Mouse (Mus musculus): ENCODE data around the gene Slc4a10. TPM values are rescaled to one million over a fixed set of nuclear protein-coding genes. Genes with fewer than 3 reads are reported as not detected.

Slc4a10 gene
- polyA plus RNA-seq, 1 experiment from 2014 or later: 0.36 TPM

- no peak overlapping the region for H3K27ac ChIP-seq (replicated peaks)
- no peaks in the 10 kb centered on the region for H3K36me3 ChIP-seq
- H3K4me3 ChIP-seq: no peak overlapping the region
- H3K4me2 ChIP-seq: no peak overlapping the region
- 69% methylated on average over 3 of the region's 3 CpGs for WGBS
- no peaks in the 10 kb centered on the region for H3K4me1 ChIP-seq
- no peak overlapping the region for H3K9ac ChIP-seq
- no peaks in the 10 kb centered on the region for H3K27me3 ChIP-seq (replicated peaks)
- no peak for ATAC-seq (ENCODE audit: extremely low read depth, insufficient number of reproducible peaks, low FRiP score, low TSS enrichment)
- no peaks in the 10 kb centered on the region for H3K9me3 ChIP-seq
Observed at GRCm38 (mm10) chr2:62352035-62352434, 305.8 kb downstream of the Slc4a10 start.

GRCm38 (mm10) chr2:62355766-62356165, 309.5 kb downstream of the Slc4a10 start:
- Histone ChIP-seq H3K4me3 (no peak overlapping the region), H3K27me3 (replicated peaks) (no peaks in the 10 kb centered on the region), H3K36me3 (no peaks in the 10 kb centered on the region), H3K27ac (replicated peaks) (no peak overlapping the region), H3K4me2 (no peak overlapping the region), H3K4me1 (no peaks in the 10 kb centered on the region), H3K9me3 (no peaks in the 10 kb centered on the region), H3K9ac (no peak overlapping the region)
- WGBS: 59% methylated on average over 6 of the region's 6 CpGs
- ATAC-seq (ENCODE audit: extremely low read depth, insufficient number of reproducible peaks, low FRiP score, low TSS enrichment): no peak

GRCm38 (mm10) chr2:62356606-62357005, 310.3 kb downstream of the Slc4a10 start:
- H3K4me1 ChIP-seq: no peaks in the 10 kb centered on the region
- ATAC-seq (ENCODE audit: extremely low read depth, insufficient number of reproducible peaks, low FRiP score, low TSS enrichment): no peak
- H3K9ac ChIP-seq: no peak overlapping the region
- H3K4me2 ChIP-seq: no peak overlapping the region
- H3K27ac ChIP-seq (replicated peaks): no peak overlapping the region
- H3K36me3 ChIP-seq: no peaks in the 10 kb centered on the region
- no peaks in the 10 kb centered on the region for H3K27me3 ChIP-seq (replicated peaks)
- H3K9me3 ChIP-seq: no peaks in the 10 kb centered on the region
- 78% methylated on average over 14 of the region's 14 CpGs for WGBS
- H3K4me3 ChIP-seq: no peak overlapping the region

GRCm38 (mm10) chr2:62357259-62357658, 311.0 kb downstream of the Slc4a10 start:
- no peak overlapping the region for H3K27ac ChIP-seq (replicated peaks)
- H3K4me3 ChIP-seq: no peak overlapping the region
- H3K9me3 ChIP-seq: no peaks in the 10 kb centered on the region
- no peaks in the 10 kb centered on the region for H3K27me3 ChIP-seq (replicated peaks)
- no peak overlapping the region for H3K4me2 ChIP-seq
- H3K4me1 ChIP-seq: no peaks in the 10 kb centered on the region
- no peak for ATAC-seq (ENCODE audit: extremely low read depth, insufficient number of reproducible peaks, low FRiP score, low TSS enrichment)
- no peaks in the 10 kb centered on the region for H3K36me3 ChIP-seq
- 77% methylated on average over 7 of the region's 7 CpGs for WGBS
- no peak overlapping the region for H3K9ac ChIP-seq

- Histone ChIP-seq H3K4me3 (no peak overlapping the region), H3K9me3 (no peaks in the 10 kb centered on the region), H3K27me3 (replicated peaks) (no peaks in the 10 kb centered on the region), H3K9ac (no peak overlapping the region), H3K4me1 (0 out of 2 replicates have a peak, but pooled peaks cover under 1% of the 10 kb centered on the region), H3K4me2 (no peak overlapping the region), H3K27ac (replicated peaks) (no peak overlapping the region), H3K36me3 (no peaks in the 10 kb centered on the region)
- no peak for ATAC-seq (ENCODE audit: extremely low read depth, insufficient number of reproducible peaks, low FRiP score, low TSS enrichment)
- 70% methylated on average over 6 of the region's 6 CpGs for WGBS
Observed at GRCm38 (mm10) chr2:62360872-62361271, 314.6 kb downstream of the Slc4a10 start.

GRCm38 (mm10) chr2:62361514-62361913, 315.3 kb downstream of the Slc4a10 start:
- Histone ChIP-seq H3K9ac (no peak overlapping the region), H3K27me3 (replicated peaks) (no peaks in the 10 kb centered on the region), H3K4me2 (no peak overlapping the region), H3K36me3 (no peaks in the 10 kb centered on the region), H3K27ac (replicated peaks) (no peak overlapping the region), H3K9me3 (no peaks in the 10 kb centered on the region), H3K4me1 (0 out of 2 replicates have a peak, but pooled peaks cover 4% of the 10 kb centered on the region), H3K4me3 (no peak overlapping the region)
- WGBS: 63% methylated on average over 3 of the region's 3 CpGs
- ATAC-seq (ENCODE audit: extremely low read depth, insufficient number of reproducible peaks, low FRiP score, low TSS enrichment): no peak

- H3K4me2 ChIP-seq: no peak overlapping the region
- 73% methylated on average over 9 of the region's 9 CpGs for WGBS
- ATAC-seq (ENCODE audit: extremely low read depth, insufficient number of reproducible peaks, low FRiP score, low TSS enrichment): no peak
- 0 out of 2 replicates have a peak, but pooled peaks cover 4% of the 10 kb centered on the region for H3K4me1 ChIP-seq
- no peaks in the 10 kb centered on the region for H3K36me3 ChIP-seq
- no peaks in the 10 kb centered on the region for H3K9me3 ChIP-seq
- H3K9ac ChIP-seq: no peak overlapping the region
- H3K27ac ChIP-seq (replicated peaks): no peak overlapping the region
- H3K27me3 ChIP-seq (replicated peaks): no peaks in the 10 kb centered on the region
- no peak overlapping the region for H3K4me3 ChIP-seq
Observed at GRCm38 (mm10) chr2:62362211-62362610, 315.9 kb downstream of the Slc4a10 start.

GRCm38 (mm10) chr2:62363606-62364005, 317.3 kb downstream of the Slc4a10 start:
- Histone ChIP-seq H3K4me3 (no peak overlapping the region), H3K9ac (no peak overlapping the region), H3K9me3 (no peaks in the 10 kb centered on the region), H3K27ac (replicated peaks) (no peak overlapping the region), H3K27me3 (replicated peaks) (no peaks in the 10 kb centered on the region), H3K36me3 (0 out of 2 replicates have a peak, but pooled peaks cover 5% of the 10 kb centered on the region), H3K4me2 (no peak overlapping the region), H3K4me1 (0 out of 2 replicates have a peak, but pooled peaks cover 4% of the 10 kb centered on the region)
- 48% methylated on average over 4 of the region's 4 CpGs for WGBS
- no peak for ATAC-seq (ENCODE audit: extremely low read depth, insufficient number of reproducible peaks, low FRiP score, low TSS enrichment)

- Histone ChIP-seq H3K4me1 (0 out of 2 replicates have a peak, but pooled peaks cover 4% of the 10 kb centered on the region), H3K9ac (no peak overlapping the region), H3K9me3 (no peaks in the 10 kb centered on the region), H3K27ac (replicated peaks) (no peak overlapping the region), H3K4me2 (no peak overlapping the region), H3K36me3 (0 out of 2 replicates have a peak, but pooled peaks cover 5% of the 10 kb centered on the region), H3K4me3 (no peak overlapping the region), H3K27me3 (replicated peaks) (no peaks in the 10 kb centered on the region)
- WGBS: 67% methylated on average over 5 of the region's 5 CpGs
- ATAC-seq (ENCODE audit: extremely low read depth, insufficient number of reproducible peaks, low FRiP score, low TSS enrichment): no peak
Observed at GRCm38 (mm10) chr2:62368349-62369053, 322.2 kb downstream of the Slc4a10 start.

GRCm38 (mm10) chr2:62370048-62370447, 323.8 kb downstream of the Slc4a10 start:
- Histone ChIP-seq H3K27ac (replicated peaks) (no peak overlapping the region), H3K36me3 (0 out of 2 replicates have a peak, but pooled peaks cover 5% of the 10 kb centered on the region), H3K9me3 (no peaks in the 10 kb centered on the region), H3K27me3 (replicated peaks) (no peaks in the 10 kb centered on the region), H3K9ac (no peak overlapping the region), H3K4me1 (0 out of 2 replicates have a peak, but pooled peaks cover 4% of the 10 kb centered on the region), H3K4me3 (no peak overlapping the region), H3K4me2 (no peak overlapping the region)
- 78% methylated on average over 2 of the region's 2 CpGs for WGBS
- ATAC-seq (ENCODE audit: extremely low read depth, insufficient number of reproducible peaks, low FRiP score, low TSS enrichment): no peak

GRCm38 (mm10) chr2:62373692-62374091, 327.4 kb downstream of the Slc4a10 start:
- Histone ChIP-seq H3K4me3 (no peak overlapping the region), H3K27me3 (replicated peaks) (no peaks in the 10 kb centered on the region), H3K4me1 (no peaks in the 10 kb centered on the region), H3K36me3 (no peaks in the 10 kb centered on the region), H3K9me3 (no peaks in the 10 kb centered on the region), H3K27ac (replicated peaks) (no peak overlapping the region), H3K4me2 (no peak overlapping the region), H3K9ac (no peak overlapping the region)
- no peak for ATAC-seq (ENCODE audit: extremely low read depth, insufficient number of reproducible peaks, low FRiP score, low TSS enrichment)
- 80% methylated on average over 11 of the region's 11 CpGs for WGBS

Measured in heart, embryonic 13.5 days (tissue).